Comparison of ENCODE assay signal across 8 mouse cellular contexts in the genomic region with DNA sequence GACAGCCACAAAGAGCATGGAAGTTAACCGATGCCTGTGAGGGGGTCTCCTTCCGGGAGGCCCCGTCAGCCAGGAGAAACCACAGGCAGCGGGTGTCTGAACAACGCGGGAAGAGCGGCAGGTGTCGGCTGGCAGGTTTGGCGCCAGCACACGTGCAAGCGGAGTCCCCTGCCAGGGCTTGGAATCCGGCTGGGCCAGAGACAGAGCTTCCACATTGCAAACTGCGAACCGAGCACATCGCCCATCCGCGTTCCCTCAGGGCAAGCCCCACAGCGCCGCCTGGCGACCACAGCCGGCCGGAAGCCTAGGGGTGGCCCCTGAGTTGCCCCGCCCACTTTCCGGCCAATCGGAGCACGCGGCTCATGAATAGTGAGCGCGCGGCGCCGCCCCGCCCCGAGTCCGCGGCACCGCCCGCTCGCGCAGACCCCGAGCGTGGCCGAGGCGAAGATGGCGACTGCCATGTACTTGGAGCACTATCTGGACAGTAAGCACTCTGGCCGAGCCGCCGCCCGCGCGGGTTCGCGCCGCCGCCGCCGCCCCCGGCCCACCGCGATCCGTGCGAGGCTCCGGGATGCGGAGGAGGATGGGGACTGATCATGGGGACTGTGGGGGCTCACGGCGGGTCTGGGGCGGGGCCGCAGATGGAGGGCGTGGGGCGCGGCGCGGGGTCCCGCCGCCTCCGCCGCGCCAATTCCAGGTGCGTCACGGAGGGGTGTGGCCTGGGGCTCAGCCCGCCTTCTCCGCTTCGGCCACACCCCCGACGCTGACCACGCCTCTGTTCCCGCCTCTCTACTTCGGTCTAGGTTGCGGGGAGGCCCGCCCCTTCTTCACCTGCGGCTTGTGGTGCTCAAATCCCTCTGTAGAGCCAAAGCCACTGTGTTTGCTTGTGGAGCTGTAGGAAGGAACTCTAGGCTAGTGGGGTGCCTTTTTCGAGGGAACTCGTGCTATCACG. TPM values are rescaled to one million over a fixed set of nuclear protein-coding genes. Genes with fewer than 3 reads are reported as not detected.
DNase-seq lines count a peak whose midpoint lies in the region; ATAC-seq and TF ChIP-seq lines count a peak whose summit lies in the region.

Ing5 (plus strand) TSS at position 410 of the 952 bp plus-strand sequence.

- WGBS in bone marrow, adult 2 months: under 1% methylated on average over 94 of the region's 94 CpGs
- under 1% methylated on average over 83 of the region's 94 CpGs for WGBS in embryonic facial prominence, embryonic 15.5 days
- WGBS in heart, embryonic 10.5 days: under 1% methylated on average over 90 of the region's 94 CpGs
- WGBS in kidney, embryonic 15.5 days: under 1% methylated on average over 92 of the region's 94 CpGs

- H3K9me3 ChIP-seq in embryonic facial prominence, embryonic 15.5 days (replicated peaks): no peaks in the 10 kb centered on the region
- no peaks in the 10 kb centered on the region for H3K9me3 ChIP-seq in heart, embryonic 10.5 days
- H3K9me3 ChIP-seq in kidney, embryonic 15.5 days (replicated peaks): no peaks in the 10 kb centered on the region

- peaks cover 40% of the 10 kb centered on the region for H3K36me3 ChIP-seq in embryonic facial prominence, embryonic 15.5 days
- H3K36me3 ChIP-seq in heart, embryonic 10.5 days: peaks cover 44% of the 10 kb centered on the region
- peaks cover 51% of the 10 kb centered on the region for H3K36me3 ChIP-seq in kidney, embryonic 15.5 days

- ATAC-seq in embryonic facial prominence, embryonic 15.5 days (ENCODE audit: insufficient number of reproducible peaks, low FRiP score, low TSS enrichment, low read depth): peak; percentile 94
- ATAC-seq in kidney, embryonic 15.5 days (replicated peaks; ENCODE audit: low FRiP score): peak; percentile 94
- peak; percentile 68 for ATAC-seq in monocyte, adult 5-6 weeks (replicated peaks; ENCODE audit: insufficient number of reproducible peaks, low FRiP score, low TSS enrichment, poor library complexity, severe bottlenecking)

- peak within 1 kb of the TSS; percentile 97 for H3K4me3 ChIP-seq in bone marrow, adult 2 months (replicated peaks; ENCODE audit: control insufficient read depth, low read depth, low read length)
- peak within 1 kb of the TSS; percentile 91 for H3K4me3 ChIP-seq in embryonic facial prominence, embryonic 15.5 days (replicated peaks)
- H3K4me3 ChIP-seq in heart, embryonic 10.5 days: peak within 1 kb of the TSS; percentile 82
- peak within 1 kb of the TSS; percentile 92 for H3K4me3 ChIP-seq in kidney, embryonic 15.5 days (replicated peaks)

- DNase-seq in 416B (ENCODE audit: low read depth): peak; percentile 97
- peak; percentile 99 for DNase-seq in heart, embryonic 10.5 days (ENCODE audit: low spot score)
- peak; percentile 99 for DNase-seq in liver
- peak; percentile 100 for DNase-seq in spleen, postnatal 4 days (ENCODE audit: low spot score in 2 of 2)

- H3K27me3 ChIP-seq in embryonic facial prominence, embryonic 15.5 days: no peaks in the 10 kb centered on the region
- no peaks in the 10 kb centered on the region for H3K27me3 ChIP-seq in heart, embryonic 10.5 days (ENCODE audit: insufficient read depth, poor library complexity, severe bottlenecking)
- no peaks in the 10 kb centered on the region for H3K27me3 ChIP-seq in kidney, embryonic 15.5 days

- peak; percentile 91 for TF ChIP-seq POLR2A in bone marrow, adult 2 months (IDR thresholded peaks at IDR 0.05; ENCODE audit: borderline replicate concordance, control insufficient read depth, low read depth, low read length)

- peak within 1 kb of the TSS; percentile 93 for H3K4me2 ChIP-seq in embryonic facial prominence, embryonic 15.5 days (replicated peaks)
- peak within 1 kb of the TSS; percentile 88 for H3K4me2 ChIP-seq in kidney, embryonic 15.5 days

- peak within 1 kb of the TSS; percentile 99 for H3K27ac ChIP-seq in bone marrow, adult 2 months (ENCODE audit: control insufficient read depth, insufficient read depth, low read depth, low read length, poor library complexity)
- peak within 1 kb of the TSS; percentile 99 for H3K27ac ChIP-seq in embryonic facial prominence, embryonic 15.5 days (replicated peaks)
- peak within 1 kb of the TSS; percentile 98 for H3K27ac ChIP-seq in heart, embryonic 10.5 days
- H3K27ac ChIP-seq in kidney, embryonic 15.5 days: peak within 1 kb of the TSS; percentile 99

- H3K9ac ChIP-seq in embryonic facial prominence, embryonic 15.5 days: peak within 1 kb of the TSS; percentile 89
- peak within 1 kb of the TSS; percentile 89 for H3K9ac ChIP-seq in kidney, embryonic 15.5 days

- TF ChIP-seq CTCF in bone marrow, adult 2 months (IDR thresholded peaks at IDR 0.05; ENCODE audit: control insufficient read depth, insufficient read depth, low read length): peak; percentile 94

- H3K4me1 ChIP-seq in bone marrow, adult 2 months (ENCODE audit: control insufficient read depth, insufficient read depth, low read length): peaks cover 7% of the 10 kb centered on the region
- H3K4me1 ChIP-seq in embryonic facial prominence, embryonic 15.5 days: peaks cover 41% of the 10 kb centered on the region
- H3K4me1 ChIP-seq in heart, embryonic 10.5 days: peaks cover 31% of the 10 kb centered on the region
- H3K4me1 ChIP-seq in kidney, embryonic 15.5 days: peaks cover 41% of the 10 kb centered on the region

RNA-seq across cellular contexts. Expression of gene Ing5, which starts in this region (rescaled TPM):
- 12.0 and 17.7 TPM in 2 replicates for polyA plus RNA-seq in bone marrow, adult 2 months (2011; ENCODE audit: insufficient read depth, insufficient read length, low replicate concordance, missing spikeins)
- polyA plus RNA-seq in embryonic facial prominence, embryonic 15.5 days (2015; fragmentation: Nextera tagmentation; extraction: Ambion mirVana): 13.9 and 14.9 TPM in 2 replicates
- 20.3 and 21.1 TPM in 2 replicates for polyA plus RNA-seq in heart, embryonic 10.5 days (2016; fragmentation: Nextera tagmentation; extraction: Ambion mirVana)
- 19.0 and 19.3 TPM in 2 replicates for polyA plus RNA-seq in kidney, embryonic 15.5 days (2015; fragmentation: Nextera tagmentation; extraction: Ambion mirVana)
- total RNA-seq in monocyte, adult 5-6 weeks (2017): 31.0 to 39.7 TPM (median 38.6 TPM) in 3 replicates

Comparison
In these comparisons a context has a peak if more than half of its experiments do, and no peak if none do; other contexts are left out.
1. Peak in every context shown above with its lines: DNase-seq, ATAC-seq, H3K4me3 ChIP-seq and H3K27ac ChIP-seq.